Mouse (Mus musculus): Measurements from ENCODE around the gene Ilvbl.

GRCm38 (mm10) chr10:78589901-78590300, 15.8 kb downstream of the Ilvbl start:
- TF ChIP-seq CTCF (IDR thresholded peaks at IDR 0.05; ENCODE audit: low read depth, low read length), result no peak
- TF ChIP-seq POLR2A (IDR thresholded peaks at IDR 0.05; ENCODE audit: extremely low read depth, insufficient read depth, low read length), result no peak

Measured in liver, adult 2 months (tissue).